Mouse (Mus musculus) mesoderm, embryonic 11.5 days (tissue): ENCODE data around the gene S1pr2.
"Not testable (repeated sequence)": the region's sequence is repeated elsewhere in the genome, so short reads cannot be mapped to it uniquely, and the experiment has no call there.

Experiments used
- DNase-seq: peaks from one replicate; pipeline ENCODE4 v3.0.0-alpha.2; 2012; ENCODE audit warnings: low read depth, low spot score

S1pr2 gene

GRCm38 (mm10) chr9:21000811-21001210 lies 24.2 kb upstream of the S1pr2 start:
- DNase-seq = no peak

- not testable (repeated sequence) for DNase-seq
Observed at GRCm38 (mm10) chr9:20998337-20998736, 21.8 kb upstream of the S1pr2 start.

GRCm38 (mm10) chr9:20997065-20997464 lies 20.5 kb upstream of the S1pr2 start:
- no peak for DNase-seq

GRCm38 (mm10) chr9:20995069-20995468 lies 18.5 kb upstream of the S1pr2 start:
- no peak for DNase-seq

DNA sequence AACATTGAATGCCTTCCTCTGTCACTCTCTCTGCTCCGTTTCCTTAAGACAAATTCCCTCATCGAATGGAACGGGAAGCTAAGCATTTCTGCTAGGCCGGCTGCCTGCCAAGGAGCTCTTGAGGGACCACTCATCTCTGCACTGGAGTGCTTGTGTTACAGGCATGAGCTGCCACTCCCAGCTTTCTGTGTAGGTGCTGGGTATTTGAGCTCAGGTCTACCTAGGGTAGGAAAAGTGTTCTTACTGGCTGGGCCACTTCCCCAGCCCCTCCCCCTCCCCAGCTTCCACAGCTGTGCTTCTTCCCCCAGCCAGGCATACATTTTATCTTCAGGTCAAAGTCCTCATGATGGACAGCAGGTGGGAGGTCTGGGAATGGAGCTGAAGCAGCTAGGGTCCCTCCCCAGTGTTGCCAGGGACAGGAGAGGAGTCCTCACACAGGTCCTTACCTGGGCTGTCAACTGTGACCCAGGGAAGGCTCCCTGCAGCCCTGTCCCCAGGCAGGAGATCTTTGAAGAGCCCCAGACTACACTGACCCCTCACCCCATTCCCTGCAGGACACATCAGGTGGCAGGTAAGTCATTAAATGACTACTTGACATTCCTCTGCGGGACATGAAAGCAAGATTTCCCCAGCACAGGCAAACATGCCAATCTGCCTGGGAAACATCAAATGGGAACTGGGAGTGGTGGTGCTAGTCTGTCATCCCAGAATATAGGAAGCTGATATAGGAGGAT lies 16.8 kb upstream of the S1pr2 start:
- DNase-seq = no peak

GRCm38 (mm10) chr9:20991587-20991986 lies 15.0 kb upstream of the S1pr2 start:
- DNase-seq = no peak

- peak; percentile 36 for DNase-seq
Observed at GRCm38 (mm10) chr9:20990861-20991260, 14.3 kb upstream of the S1pr2 start.

- no peak for DNase-seq
Observed at GRCm38 (mm10) chr9:20987953-20988352, 11.4 kb upstream of the S1pr2 start.

DNA sequence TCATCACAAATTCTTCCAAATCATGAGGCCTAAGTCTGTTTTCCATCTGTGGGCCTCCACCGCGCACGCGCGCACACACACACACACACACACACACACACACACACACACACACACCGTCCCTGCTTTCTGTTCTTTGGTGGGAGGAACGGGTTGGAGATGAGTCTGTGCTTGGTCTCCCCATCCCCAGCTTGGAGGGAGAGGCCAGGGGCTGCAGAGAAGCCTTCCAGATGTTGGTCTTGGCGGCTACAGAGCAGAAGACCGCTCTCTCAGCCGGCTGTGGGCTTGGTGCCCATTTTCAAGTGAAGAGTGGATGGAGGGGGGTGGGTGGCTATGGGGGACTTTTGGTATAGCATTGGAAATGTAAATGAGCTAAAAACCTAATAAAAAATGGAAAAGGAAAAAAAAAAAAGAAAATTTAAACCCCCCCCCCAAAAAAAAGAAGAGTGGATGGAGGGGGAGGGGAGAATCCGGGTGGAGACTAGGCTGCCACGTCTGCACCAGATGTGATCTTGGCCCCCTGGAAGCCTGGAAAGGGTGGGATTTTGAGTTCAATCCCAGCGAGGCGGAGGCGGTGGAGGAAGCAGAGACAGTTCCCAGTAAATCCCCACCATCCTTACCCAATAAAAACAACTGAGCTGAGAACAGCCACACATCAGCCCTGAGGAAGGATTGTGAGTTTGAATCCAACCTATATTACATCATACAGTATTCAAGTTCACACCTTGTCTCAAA lies 10.5 kb upstream of the S1pr2 start:
- no peak for DNase-seq

DNA sequence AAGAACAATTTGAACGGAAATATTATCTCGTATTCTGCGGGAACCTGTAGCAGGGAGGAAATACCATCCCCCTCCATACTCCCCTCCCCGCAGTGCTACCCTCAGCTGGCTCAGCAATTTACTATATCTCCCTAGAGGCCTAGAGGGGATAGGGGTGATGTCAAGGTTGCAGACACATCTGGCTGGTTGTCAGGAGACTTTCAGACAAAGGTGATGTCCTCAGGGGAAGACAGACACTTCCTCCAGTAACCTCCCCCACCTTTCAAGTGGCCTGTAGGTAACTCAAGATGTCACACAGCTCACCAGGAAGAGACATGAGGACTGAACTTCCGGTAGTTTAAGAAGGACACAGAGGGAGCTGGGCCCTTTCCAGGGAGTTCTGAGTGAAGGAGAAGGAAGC lies 6.6 kb upstream of the S1pr2 start:
- peak; percentile 16 for DNase-seq

DNA sequence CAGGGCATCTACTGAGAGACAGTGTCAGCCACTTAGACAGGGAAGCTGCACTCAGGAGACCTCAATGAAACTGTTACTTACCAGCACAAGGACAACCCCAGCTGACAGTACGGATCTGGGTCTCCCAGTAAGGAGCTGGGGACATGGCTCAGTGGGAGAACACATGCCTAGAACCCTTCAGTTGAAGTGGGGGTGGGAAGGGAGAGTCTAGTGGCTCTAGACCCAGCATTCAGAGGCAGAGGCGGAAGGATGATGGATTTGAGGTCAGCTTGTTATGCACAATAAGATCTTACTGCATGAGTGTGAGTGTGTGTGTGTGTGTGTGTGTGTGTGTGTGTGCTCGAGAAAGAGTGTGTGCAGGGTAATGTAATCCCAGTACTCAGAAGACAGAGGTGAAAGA lies 5.6 kb upstream of the S1pr2 start:
- DNase-seq = no peak

DNA sequence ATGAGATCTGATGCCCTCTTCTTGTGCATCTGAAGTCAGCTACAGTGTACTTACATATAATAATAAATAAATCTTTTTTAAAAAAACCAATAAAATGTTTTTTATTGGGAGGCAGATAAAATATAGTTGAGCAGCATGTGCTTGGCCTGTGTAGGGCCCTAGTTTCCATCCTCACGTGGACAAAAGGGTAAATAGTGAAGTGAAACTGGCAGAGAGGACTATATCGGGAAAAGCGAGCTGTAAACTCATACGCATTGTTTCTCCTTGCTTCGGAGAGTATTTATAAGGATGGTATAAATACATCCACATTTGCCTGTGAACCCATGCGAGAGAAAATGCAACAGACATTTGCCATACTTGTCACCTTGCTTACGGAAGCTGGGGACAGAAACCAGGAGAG lies 3.2 kb upstream of the S1pr2 start:
- no peak for DNase-seq

- no peak for DNase-seq
Observed at GRCm38 (mm10) chr9:20979181-20979580, 2.6 kb upstream of the S1pr2 start.

- no peak for DNase-seq
Observed at GRCm38 (mm10) chr9:20978409-20979095, 2.0 kb upstream of the S1pr2 start.

- no peak for DNase-seq
Observed at GRCm38 (mm10) chr9:20976961-20977689, 544 bp upstream of the S1pr2 start.

- peak; percentile 78 for DNase-seq
Observed at GRCm38 (mm10) chr9:20975431-20976215, 958 bp downstream of the S1pr2 start.

- no peak for DNase-seq
Observed at GRCm38 (mm10) chr9:20973682-20974075, 2.9 kb downstream of the S1pr2 start.

GRCm38 (mm10) chr9:20973001-20973681 lies 3.4 kb downstream of the S1pr2 start:
- no peak for DNase-seq

DNA sequence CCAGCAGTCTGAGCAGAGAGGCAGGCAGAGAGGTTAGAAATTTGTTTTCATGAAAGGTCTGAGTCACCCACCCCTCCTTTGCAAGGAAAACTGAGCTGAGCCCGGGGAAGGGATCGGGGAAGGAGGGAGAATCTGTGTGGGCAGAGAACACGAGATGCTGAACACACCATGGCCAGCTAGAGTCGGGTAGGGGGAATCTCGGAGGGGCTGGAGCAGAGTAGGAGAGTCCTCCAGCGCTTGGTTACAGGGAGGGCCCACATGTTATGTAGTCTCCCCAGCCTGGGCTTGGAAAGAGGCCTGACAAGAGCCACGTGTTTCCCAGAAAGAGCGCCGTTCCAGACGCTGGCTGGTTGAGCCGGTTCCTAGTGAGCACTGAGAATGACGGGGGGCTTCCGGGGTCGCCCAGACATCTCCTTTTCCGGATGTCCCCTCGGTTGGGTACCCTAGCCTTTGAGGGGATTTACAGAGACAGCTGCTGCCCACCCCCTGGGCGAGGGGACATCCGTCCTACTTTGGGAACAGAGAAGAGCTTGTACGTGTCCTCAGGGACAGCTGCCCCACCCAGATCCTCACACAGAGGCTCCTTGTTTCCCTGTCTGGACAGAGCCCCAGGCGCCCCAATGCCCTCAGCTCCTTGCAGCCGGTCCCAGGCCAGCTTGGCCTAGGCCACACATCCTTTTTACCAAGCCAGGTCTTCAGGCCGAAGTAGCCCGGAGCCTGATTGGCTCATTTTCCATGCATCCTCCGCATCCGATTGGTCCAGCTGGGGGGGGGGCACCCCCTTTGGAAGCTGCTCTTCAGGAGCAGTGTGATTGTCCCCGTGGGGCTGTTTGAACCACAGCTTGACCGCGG lies 4.2 kb downstream of the S1pr2 start:
- peak; percentile 71 for DNase-seq

GRCm38 (mm10) chr9:20971751-20972140 lies 4.8 kb downstream of the S1pr2 start:
- DNase-seq = peak; percentile 45
